Mouse (Mus musculus): ENCODE data around the gene Hat1. TPM values are rescaled to one million over a fixed set of nuclear protein-coding genes. Genes with fewer than 3 reads are reported as not detected.

Gene Hat1
- total and polyA plus RNA-seq, 3 experiments, result 91.6 to 292 (median 167) TPM

DNA sequence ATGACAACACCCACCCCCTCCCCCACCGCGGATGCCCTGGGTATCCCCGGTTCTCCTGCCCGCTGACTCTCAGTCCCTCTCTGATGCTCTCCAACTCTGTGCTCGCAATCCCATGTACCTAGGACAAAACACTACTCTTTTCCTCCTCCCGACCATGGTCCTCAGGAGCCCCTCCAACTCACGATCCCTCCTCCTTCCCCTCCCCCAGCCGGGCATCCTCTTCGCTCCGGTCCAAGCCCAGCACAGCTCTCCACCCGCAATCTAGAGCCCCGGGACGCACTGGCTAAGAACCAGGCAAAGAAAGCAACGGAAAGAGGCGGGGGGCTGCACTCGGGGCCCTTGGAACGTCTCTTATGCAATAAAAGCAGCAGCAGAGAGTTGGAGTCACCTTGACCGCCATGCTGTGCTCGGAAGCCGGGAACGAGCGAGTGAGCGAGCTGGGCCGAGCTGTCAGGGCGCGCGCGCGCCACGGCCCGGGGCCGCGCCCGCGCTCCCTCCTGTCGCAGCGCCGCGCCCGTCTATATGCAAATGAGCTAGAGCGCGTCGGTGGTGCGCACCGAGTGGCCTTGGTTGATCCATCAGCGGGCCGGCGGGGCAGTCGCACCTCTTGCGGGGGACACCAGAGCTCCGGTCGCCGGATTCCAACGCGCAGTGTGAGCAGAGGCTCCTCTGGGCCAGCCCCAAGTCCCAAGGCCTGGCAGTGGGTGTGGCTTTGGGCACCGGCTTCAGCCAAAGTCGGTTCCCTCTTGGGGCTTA is 21.5 kb upstream of the Hat1 start, which contains the start of gene Slc25a12 (continued):
- peak; percentile 67 for TF ChIP-seq NRF1 (IDR thresholded peaks at IDR 0.05; ENCODE audit: low read depth, low read length)
- 0 out of 2 replicates have a peak, but pooled peaks have one; percentile 4 for TF ChIP-seq UBTF (IDR thresholded peaks at IDR 0.05; ENCODE audit: low read depth, low read length)
- no peak for TF ChIP-seq GABPA (IDR thresholded peaks at IDR 0.05; ENCODE audit: insufficient replicate concordance, low read depth, low read length)
- TF ChIP-seq BHLHE40 (IDR thresholded peaks at IDR 0.05; ENCODE audit: low read depth, low read length), result peak; percentile 6; the same call in 1 of the 2 replicates
- peak; percentile 54; the same call in 1 of the 2 replicates for TF ChIP-seq TCF12 (IDR thresholded peaks at IDR 0.05; ENCODE audit: low read depth, low read length)
- no peak; the same call in 1 of the 2 replicates for TF ChIP-seq MEF2A (IDR thresholded peaks at IDR 0.05; ENCODE audit: borderline replicate concordance, low read depth, low read length)
- TF ChIP-seq HCFC1 (IDR thresholded peaks at IDR 0.05; ENCODE audit: low read depth, low read length), result peak; percentile 15; the same call in 1 of the 2 replicates
- TF ChIP-seq EP300 (IDR thresholded peaks at IDR 0.05; ENCODE audit: low read length), result no peak
- TF ChIP-seq RAD21 (IDR thresholded peaks at IDR 0.05; ENCODE audit: low read depth, low read length), result no peak
- TF ChIP-seq ZKSCAN1 (IDR thresholded peaks at IDR 0.05; ENCODE audit: borderline replicate concordance, low read depth, low read length), result no peak
- TF ChIP-seq MXI1 (IDR thresholded peaks at IDR 0.05; ENCODE audit: low read depth, low read length), result peak; percentile 76

GRCm38 (mm10) chr2:71368086-71368485 is 20.7 kb upstream of the Hat1 start:
- in situ Hi-C loops (cut with MboI; ENCODE audit: low pct_ligation_motif_present, low pct_unique_long_range_greater_than_20kb, low sequenced_read_pairs), result no loop called here
- Histone ChIP-seq H3K79me2 (replicated peaks; ENCODE audit: control insufficient read depth, extremely low read depth, insufficient read depth, poor library complexity, severe bottlenecking) (peaks cover 14% of the 10 kb centered on the region), H3K27ac (ENCODE audit: insufficient read depth, low read depth) (no peak overlapping the region), H3K9me3 (replicated peaks; ENCODE audit: low read length) (no peaks in the 10 kb centered on the region), H3K36me3 (replicated peaks in 1 of 2; ENCODE audit: control insufficient read depth in 1 of 2, insufficient read depth in 1 of 2, low read length in 1 of 2) (peaks cover 0 to 12% of the 10 kb centered on the region in 2 experiments), H3K9ac (ENCODE audit: insufficient read depth, low read depth) (peak overlapping the region; percentile 62; the same call in 1 of the 2 replicates), H3K4me1 (ENCODE audit: control insufficient read depth in 1 of 2, insufficient read depth in 2 of 2) (peaks cover 0 to 24% of the 10 kb centered on the region in 2 experiments; a peak in 2 of 4 replicates), H3K4me2 (ENCODE audit: insufficient read depth, low read depth, poor library complexity, severe bottlenecking) (peak overlapping the region; percentile 63), H3K4me3 (replicated peaks in 1 of 3; ENCODE audit: low read depth in 2 of 3, low read length in 2 of 3, poor library complexity in 1 of 3) (peak overlapping the region; percentile 5 to 87 (median 62)), H3K27me3 (replicated peaks) (no peaks in the 10 kb centered on the region)
- DNase-seq (ENCODE audit: extremely low read depth), result no peak
- dilution Hi-C loops (cut with MboI; ENCODE audit: extremely low pct_ligation_motif_present, extremely low pct_unique_long_range_greater_than_20kb, low sequenced_read_pairs), result no loop called here
- no peak for TF ChIP-seq E2F4 (IDR thresholded peaks at IDR 0.05; ENCODE audit: insufficient replicate concordance, low read depth, low read length)
- no peak for TF ChIP-seq CHD1 (IDR thresholded peaks at IDR 0.05; ENCODE audit: low read depth, low read length)
- TF ChIP-seq RCOR1 (conservative IDR thresholded peaks at IDR 0.05; ENCODE audit: low read depth, low read length), result no peak
- TF ChIP-seq POLR2AphosphoS2 (IDR thresholded peaks at IDR 0.05; ENCODE audit: low read depth, low read length), result no peak
- TF ChIP-seq MAX (IDR thresholded peaks at IDR 0.05; ENCODE audit: low read length), result no peak
- no peak for TF ChIP-seq ZC3H11A (IDR thresholded peaks at IDR 0.05; ENCODE audit: low read depth, low read length)
- no peak for TF ChIP-seq POLR2A (IDR thresholded peaks at IDR 0.05; ENCODE audit: low read depth, low read length)
- no peak for TF ChIP-seq ZNF384 (IDR thresholded peaks at IDR 0.05; ENCODE audit: low read depth, low read length)
